Mouse (Mus musculus): Measurements from ENCODE around the gene Phf21a.
"Not testable (repeated sequence)": the region's sequence is repeated elsewhere in the genome, so short reads cannot be mapped to it uniquely, and the experiment has no call there.

Phf21a gene

DNA sequence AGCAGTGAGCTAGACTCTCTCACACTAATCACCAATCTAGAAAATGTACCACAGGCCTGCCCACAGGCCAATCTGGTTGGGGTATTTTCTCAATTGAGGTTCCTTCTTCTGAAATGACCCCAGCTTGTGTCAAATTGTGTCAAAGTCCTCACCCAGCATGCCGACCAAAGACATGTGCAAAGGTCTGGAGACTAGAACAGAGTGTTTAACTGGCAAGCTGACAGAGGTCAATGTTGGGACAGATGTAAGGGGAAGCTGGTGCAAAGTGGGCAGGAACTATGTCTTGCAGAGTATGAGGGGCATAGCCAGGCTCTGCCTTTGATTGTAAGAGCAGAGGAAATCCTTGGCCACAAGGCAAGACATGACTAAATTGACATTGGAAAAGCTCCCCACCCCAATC, 7.2 kb upstream of the Phf21a start:
- no peak for DNase-seq

GRCm38 (mm10) chr2:92087065-92087464, 5.9 kb upstream of the Phf21a start:
- no peak for DNase-seq

DNA sequence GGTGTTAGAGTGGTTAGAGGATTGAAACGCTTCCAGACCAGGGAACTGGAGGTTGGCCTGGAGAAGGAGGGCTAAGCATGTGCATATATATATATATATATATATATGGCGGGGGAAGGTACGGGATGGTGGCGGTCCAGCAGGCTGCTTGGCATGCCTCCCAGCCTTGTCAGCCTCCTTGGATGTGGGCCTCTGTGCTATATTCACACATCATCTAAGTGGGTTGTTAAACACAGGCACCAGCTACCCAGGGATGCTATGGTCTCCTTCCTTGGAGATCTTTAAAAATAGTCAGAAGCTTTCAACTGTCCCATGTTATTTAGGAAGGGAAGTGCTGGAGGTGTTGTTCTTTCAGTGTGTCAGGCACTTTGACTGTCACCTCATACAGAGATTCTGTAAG, 3.1 kb upstream of the Phf21a start:
- DNase-seq = no peak

DNA sequence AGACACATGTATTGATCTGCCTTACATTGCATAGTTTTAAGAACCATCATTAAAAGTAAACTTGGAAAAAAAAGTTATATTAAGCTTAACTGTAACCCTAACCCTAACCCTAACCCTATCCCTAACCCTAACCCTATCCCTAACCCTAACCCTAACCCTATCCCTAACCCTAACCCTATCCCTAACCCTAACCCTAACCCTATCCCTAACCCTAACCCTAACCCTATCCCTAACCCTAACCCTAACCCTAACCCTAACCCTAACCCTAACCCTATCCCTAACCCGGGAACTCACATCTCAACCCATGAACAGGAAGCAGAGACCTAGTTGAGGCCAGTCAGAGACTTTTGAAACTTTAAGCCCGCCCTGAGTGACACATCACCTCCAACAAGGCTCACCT, 586 bp downstream of the Phf21a start:
- DNase-seq = not testable (repeated sequence)

DNA sequence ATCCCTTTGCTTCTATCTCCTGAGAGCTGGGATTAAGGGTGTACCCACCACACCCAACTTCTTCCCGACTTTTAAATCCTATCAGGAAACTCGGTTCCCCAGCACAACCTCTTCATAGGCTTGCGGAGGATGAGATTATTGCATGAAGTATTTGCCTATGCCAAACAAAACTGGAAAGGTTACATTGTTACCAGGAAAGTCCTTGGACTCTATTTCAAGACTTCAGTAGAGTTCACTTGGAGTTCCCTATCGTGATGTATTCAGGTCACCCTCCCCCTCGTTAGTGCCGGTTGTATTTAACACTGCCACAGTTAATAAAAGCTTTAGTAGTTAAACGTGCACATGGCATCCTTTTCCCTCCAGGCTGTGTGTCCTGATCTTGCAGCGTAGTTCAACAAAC, 1.2 kb downstream of the Phf21a start:
- DNase-seq = no peak

DNA sequence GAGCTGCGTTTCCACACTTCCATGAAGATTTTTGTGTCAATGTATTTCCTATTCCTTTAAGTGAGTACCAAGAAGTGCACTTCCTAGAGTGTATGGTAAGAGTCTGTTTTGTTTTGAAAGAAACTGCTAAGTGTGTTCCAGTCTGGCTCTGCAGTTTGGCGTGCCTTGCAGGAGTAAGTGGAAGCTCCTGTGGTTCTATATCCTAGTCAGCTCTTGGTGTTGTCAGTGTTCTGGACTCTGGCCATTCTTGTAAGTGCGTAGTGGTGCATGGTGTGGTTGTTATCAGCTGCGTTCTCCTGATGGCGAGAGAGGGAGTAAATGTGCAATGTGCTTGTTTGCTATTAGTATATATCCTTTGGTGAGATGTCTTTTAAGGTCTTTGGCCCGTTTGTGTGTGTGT, 7.9 kb downstream of the Phf21a start:
- DNase-seq = no peak

- no peak for DNase-seq
Measured at GRCm38 (mm10) chr2:92124523-92124922, 31.6 kb downstream of the Phf21a start.

DNA sequence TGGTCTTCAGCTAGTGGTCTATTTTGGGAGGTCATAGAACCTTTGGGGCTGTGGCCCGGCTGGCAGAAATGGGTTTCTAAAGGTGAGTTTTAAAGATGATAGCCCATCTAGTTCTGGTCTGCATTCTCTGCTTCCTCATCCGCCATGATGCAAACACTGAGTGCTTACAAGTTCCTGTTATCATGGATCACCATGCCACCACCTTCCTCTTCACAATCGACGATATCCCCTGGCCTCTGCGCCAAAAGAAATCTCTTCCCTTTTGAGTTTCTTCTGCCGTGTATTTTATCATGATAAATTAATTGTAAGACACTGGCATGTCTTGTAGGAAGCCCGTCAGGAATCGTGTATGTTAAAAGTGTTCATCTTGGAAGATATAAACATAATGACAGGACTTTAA, 32.4 kb downstream of the Phf21a start:
- no peak for DNase-seq

- DNase-seq = no peak
Measured at GRCm38 (mm10) chr2:92130071-92130470, 37.2 kb downstream of the Phf21a start.

DNA sequence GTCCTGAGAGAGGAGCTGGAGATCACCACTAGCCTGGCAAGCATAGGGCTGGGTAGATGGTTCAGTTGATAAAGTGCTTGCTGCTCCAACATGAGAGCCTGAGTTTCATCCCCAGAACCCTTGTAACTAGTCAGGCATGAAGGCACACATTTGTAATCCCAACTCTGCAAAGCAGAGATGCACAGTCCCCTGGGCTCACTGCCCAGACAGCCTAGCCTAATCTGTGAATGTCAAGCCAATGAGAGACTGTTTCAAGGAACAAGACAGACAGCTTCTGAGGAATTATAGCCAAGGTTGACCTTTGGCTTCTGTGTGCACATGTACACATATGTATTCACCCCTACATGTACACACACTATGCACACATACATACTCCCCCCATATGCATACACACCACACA, 45.8 kb downstream of the Phf21a start:
- DNase-seq = no peak

DNA sequence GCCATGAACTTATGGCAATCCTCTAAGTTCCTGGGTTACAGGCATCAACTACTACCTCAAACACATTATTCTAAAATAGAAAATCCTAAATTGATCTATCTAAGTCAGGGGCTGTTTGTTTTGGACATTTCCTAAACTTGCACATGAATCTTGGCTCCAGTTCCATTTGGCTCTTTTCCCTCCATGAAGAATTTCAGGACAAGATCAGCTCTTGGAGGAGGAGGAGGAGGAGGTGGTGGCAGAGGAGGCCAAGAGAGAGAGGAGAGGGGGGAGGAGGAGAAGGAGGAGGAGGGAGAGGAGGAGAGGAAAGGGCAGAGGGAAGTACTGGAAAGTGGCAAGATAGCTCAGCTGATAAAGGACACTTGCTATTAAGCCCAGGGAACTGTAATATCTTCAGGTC, 46.4 kb downstream of the Phf21a start:
- no peak for DNase-seq

DNA sequence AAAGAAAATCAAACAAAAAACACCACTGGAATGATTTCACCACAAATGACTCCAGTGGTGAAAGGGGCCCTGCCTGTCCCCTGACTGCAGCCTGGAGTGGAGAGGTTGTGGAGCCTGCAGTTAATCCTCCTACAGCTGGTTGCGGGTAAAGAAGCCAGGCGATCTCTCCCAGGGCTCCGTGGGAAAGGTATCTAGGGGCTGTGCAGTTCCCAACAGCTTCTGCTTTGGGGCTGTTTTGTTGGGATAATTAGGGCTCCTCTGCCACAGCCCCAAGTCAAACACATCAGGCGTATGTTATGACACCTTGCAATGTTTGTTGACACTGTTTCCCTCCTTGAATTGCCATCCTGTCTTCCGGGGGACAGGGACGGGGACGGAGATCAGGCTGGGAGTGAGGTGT, 47.5 kb downstream of the Phf21a start:
- no peak for DNase-seq

GRCm38 (mm10) chr2:92141073-92141472, 48.2 kb downstream of the Phf21a start:
- DNase-seq = no peak

DNA sequence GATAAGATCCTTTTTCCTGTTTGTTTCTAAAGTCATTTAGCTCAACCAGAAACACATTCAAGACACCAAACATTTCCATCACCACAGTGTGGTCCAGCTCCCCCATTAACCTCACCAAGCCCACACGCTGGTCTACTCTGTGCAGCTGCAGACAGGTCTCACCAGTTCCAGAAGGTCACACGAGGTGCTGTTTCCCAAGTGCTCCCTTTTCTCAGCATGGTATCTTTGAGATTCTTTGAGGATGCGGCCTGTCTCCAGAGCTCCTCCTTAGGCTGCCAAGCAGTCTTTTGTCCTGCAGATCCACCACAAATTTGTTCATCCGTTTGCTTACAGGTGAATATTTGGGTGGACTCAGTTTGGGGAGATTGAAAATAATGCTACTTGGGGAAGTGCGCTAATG, 51.0 kb downstream of the Phf21a start:
- no peak for DNase-seq

GRCm38 (mm10) chr2:92147925-92148750, 55.2 kb downstream of the Phf21a start:
- DNase-seq = not testable (repeated sequence)

DNA sequence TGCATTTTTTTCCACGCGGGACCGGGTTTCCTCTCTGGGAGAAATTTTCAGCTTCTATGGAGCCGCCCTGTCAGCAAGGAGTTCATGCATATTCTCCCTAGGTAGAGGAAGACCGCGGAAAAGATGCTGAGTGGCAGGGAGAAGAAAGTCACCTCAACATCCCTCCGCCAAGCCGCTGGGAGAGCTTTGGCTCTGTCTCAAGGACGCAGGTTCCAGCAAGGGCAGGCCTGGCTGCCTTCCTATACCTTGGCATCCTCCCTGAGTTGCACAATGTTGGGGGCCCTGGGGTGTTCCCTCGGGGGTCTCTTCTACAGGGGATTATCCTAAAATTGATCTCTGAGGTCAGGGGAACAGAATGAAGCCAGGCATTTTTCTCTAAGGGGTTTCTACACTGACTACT, 71.4 kb downstream of the Phf21a start:
- DNase-seq = no peak

DNA sequence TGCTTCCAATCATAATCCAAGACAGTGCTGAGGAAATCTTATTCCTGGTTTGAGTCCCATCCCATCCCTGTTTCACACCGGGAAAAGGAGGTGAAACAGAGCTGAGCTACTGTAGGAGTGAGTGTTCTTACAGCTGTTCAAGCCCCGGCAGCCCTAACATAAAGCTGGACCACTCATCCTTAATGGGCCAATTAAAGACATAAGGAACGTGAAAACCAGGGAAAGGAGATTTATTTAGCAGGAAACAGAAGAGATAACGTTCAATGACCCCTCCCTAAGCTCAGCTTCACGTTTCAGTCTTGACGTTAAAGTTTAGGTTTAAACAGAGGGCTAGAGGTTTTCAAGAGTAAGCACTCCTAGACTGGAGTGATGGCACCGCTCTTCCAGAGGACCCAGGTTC, 74.0 kb downstream of the Phf21a start:
- no peak for DNase-seq

DNA sequence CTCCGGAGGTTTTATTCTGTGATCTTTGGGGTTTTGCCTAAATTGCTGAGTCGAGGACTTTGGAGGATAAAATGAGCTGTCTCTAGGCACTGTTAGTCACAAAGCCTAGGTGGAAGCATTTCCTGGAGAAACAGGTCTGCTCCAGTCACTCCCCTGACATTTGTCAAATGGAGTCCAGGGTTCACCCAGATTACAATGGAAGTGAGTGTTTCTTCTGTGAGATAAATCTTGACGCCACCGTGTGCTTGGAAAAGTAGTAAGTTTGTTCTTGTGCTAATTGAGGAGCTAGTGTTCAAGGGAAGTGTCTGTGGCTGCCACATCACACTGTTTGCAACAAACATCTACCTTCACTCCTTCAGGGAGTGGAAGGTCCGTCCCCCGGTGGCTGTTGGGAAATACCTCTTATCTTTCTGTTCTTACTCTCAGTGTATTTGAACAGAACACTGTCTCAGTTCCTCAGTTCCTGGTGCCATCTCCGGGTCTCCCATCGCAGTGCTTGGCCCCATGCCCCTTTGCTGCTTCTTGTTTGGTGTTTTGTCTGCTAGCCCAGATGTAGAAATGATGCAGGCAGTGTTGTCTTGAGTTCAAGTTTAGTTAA, 78.2 kb downstream of the Phf21a start:
- no peak for DNase-seq

GRCm38 (mm10) chr2:92172300-92172699, 79.4 kb downstream of the Phf21a start:
- no peak for DNase-seq

GRCm38 (mm10) chr2:92173186-92173585, 80.3 kb downstream of the Phf21a start:
- DNase-seq = no peak

DNA sequence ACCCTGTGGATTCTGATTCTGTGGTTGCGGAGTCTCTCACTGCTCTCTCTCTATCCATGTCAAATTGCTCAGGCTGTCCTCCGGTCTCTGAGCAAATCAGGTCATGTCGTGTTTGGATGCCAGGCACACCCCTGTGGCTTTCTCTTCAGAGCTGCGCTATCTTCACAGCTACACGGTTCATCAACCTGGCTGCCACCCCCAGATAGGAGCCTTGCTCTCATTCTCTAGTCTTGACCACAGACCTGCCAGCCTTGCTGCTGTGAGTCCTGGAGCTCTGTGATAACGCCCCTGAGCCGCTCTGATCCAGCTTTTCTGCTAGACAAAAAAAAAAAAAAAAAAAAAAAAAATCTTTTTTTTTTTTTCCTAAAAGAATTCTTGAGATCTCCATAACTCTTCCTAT, 81.3 kb downstream of the Phf21a start:
- DNase-seq = no peak

DNA sequence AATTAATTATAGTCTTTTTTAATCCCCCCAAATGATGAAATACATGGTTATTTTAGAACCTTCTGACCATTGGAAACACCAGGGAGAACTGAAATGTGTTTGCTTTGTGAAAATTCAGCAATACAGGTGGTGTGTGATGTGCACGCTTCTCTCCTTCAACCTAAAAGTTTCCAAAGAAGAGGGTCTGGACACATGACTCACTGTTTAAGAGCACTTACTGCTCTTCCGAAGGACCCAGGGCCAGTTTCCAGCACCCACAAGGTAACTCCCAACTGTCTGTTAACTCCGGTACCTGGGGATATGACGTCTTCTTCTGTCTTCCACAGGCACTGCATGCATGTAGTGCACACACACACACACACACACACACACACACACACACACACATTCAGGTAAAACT, 82.1 kb downstream of the Phf21a start:
- DNase-seq = no peak

- DNase-seq = no peak
Measured at GRCm38 (mm10) chr2:92176292-92176691, 83.4 kb downstream of the Phf21a start.

GRCm38 (mm10) chr2:92182146-92182756, 89.3 kb downstream of the Phf21a start:
- no peak for DNase-seq
